Mouse (Mus musculus): ENCODE measurements around the gene Hpn. TPM values are rescaled to one million over a fixed set of nuclear protein-coding genes. Genes with fewer than 3 reads are reported as not detected.

Gene Hpn
- polyA plus RNA-seq, 1 experiment from 2014 or later: 2.2 TPM

DNA sequence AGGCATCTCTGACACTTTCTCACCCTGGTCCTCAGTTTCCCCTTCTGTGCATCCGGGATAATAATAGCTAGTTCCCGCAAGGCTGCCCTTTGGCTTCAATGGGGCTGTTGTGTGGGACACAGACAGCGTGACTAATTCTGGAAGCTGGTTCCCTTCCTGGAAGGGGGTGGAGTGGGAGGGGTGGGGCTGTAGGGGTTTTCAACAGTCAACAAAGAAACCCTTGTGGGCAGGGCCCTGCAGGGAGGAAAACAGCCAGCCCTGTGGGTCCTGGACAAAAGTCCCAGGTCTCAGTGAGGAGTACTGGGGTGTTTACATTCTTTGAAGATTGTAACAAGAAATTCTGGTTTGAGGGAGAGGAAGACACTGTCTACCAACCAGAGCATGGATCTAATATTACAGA lies 29.9 kb downstream of the Hpn start:
- ATAC-seq (ENCODE audit: insufficient number of reproducible peaks, low FRiP score, low TSS enrichment, low read depth) (no peak), DNase-seq (ENCODE audit: low spot score) (peak; percentile 37)
- Histone ChIP-seq H3K36me3 (ENCODE audit: control insufficient read depth, insufficient read depth, low read length) (no peaks in the 10 kb centered on the region), H3K4me2 (ENCODE audit: low read depth, severe bottlenecking) (no peak overlapping the region), H3K27ac (replicated peaks; ENCODE audit: low read depth, low read length) (peak overlapping the region; percentile 25; the same call in 1 of the 2 replicates), H3K9me3 (ENCODE audit: control insufficient read depth, low read length) (peaks cover 3% of the 10 kb centered on the region; the same call in 1 of the 2 replicates), H3K4me1 (ENCODE audit: control insufficient read depth, insufficient read depth, low read length) (no peaks in the 10 kb centered on the region), H3K4me3 (ENCODE audit: low read depth, low read length) (no peak overlapping the region), H3K9ac (ENCODE audit: low read length) (no peak overlapping the region), H3K27me3 (ENCODE audit: control insufficient read depth, insufficient read depth, low read length) (no peaks in the 10 kb centered on the region)
- 72% methylated on average over 3 of the region's 3 CpGs for WGBS

DNA sequence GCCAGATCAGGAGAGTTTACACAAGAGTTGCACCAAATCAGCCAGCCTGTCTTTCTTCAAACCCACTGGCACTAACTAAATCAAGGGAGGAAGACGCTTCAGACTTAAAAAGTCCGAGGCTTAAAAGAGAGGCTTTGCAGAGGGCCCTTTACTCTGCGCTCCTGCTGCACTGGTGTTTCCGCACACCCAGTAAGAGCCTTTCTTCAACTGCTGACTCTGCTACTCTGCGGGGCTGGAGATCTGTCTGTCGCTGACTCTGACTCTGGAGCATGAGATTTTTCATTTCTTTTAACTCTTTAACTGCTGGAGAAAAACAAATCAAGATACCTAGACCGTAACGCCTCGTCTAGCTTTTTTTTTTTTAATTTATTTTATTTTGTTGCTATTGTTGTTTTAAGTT lies 30.9 kb downstream of the Hpn start:
- DNase-seq (ENCODE audit: low spot score) (no peak), ATAC-seq (ENCODE audit: insufficient number of reproducible peaks, low FRiP score, low TSS enrichment, low read depth) (no peak)
- WGBS: 63% methylated on average over 9 of the region's 9 CpGs
- H3K9ac ChIP-seq (ENCODE audit: low read length): no peak overlapping the region
- H3K27ac ChIP-seq (replicated peaks; ENCODE audit: low read depth, low read length): no peak overlapping the region
- H3K36me3 ChIP-seq (ENCODE audit: control insufficient read depth, insufficient read depth, low read length): no peaks in the 10 kb centered on the region
- H3K4me2 ChIP-seq (ENCODE audit: low read depth, severe bottlenecking): no peak overlapping the region
- no peaks in the 10 kb centered on the region for H3K27me3 ChIP-seq (ENCODE audit: control insufficient read depth, insufficient read depth, low read length)
- H3K4me1 ChIP-seq (ENCODE audit: control insufficient read depth, insufficient read depth, low read length): no peaks in the 10 kb centered on the region
- no peak overlapping the region for H3K4me3 ChIP-seq (ENCODE audit: low read depth, low read length)
- H3K9me3 ChIP-seq (ENCODE audit: control insufficient read depth, low read length): peaks cover 3% of the 10 kb centered on the region; the same call in 1 of the 2 replicates

DNA sequence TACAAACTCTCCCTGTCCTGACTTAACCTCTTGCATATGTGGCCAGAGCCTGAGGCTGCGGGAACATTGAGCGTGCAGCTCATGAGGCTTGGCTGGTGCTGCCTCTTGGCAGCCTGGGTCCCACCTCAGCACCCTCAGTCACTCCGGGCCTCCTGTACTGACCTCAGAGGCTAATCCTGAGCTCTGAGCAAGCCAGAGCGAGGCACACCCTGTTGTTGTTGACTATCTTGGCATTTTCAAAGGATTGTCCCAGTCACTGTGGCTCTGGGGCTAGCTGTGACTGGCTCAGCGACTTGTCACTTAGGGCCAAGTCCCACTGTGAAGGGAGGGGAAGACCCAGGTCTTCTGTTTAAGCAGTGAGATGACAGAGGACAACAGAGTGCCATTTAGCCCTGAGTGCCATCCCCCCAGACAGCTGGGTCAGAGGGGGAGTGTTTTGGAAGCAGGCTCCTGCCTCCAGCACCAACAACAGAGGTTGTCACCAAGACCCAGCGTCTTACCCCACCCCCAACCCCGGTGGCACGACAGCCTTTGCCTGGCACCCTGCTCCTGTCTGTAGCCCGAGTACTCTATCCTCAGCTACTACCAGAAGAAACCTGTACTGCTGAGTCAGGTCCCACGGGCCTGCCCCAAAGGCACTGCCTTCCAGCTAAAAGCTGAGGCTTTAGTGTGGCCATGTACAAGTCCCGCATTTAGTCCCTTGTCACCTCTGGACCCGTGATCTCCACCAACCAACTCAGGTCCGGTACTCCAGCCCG lies 32.1 kb downstream of the Hpn start:
- Histone ChIP-seq H3K4me1 (ENCODE audit: control insufficient read depth, insufficient read depth, low read length) (no peaks in the 10 kb centered on the region), H3K27me3 (ENCODE audit: control insufficient read depth, insufficient read depth, low read length) (no peaks in the 10 kb centered on the region), H3K4me3 (ENCODE audit: low read depth, low read length) (no peak overlapping the region), H3K36me3 (ENCODE audit: control insufficient read depth, insufficient read depth, low read length) (no peaks in the 10 kb centered on the region), H3K9me3 (ENCODE audit: control insufficient read depth, low read length) (peaks cover 3% of the 10 kb centered on the region; the same call in 1 of the 2 replicates), H3K4me2 (ENCODE audit: low read depth, severe bottlenecking) (no peak overlapping the region), H3K9ac (ENCODE audit: low read length) (no peak overlapping the region), H3K27ac (replicated peaks; ENCODE audit: low read depth, low read length) (no peak overlapping the region)
- DNase-seq (ENCODE audit: low spot score) (no peak), ATAC-seq (ENCODE audit: insufficient number of reproducible peaks, low FRiP score, low TSS enrichment, low read depth) (no peak)
- 65% methylated on average over 14 of the region's 14 CpGs for WGBS

DNA sequence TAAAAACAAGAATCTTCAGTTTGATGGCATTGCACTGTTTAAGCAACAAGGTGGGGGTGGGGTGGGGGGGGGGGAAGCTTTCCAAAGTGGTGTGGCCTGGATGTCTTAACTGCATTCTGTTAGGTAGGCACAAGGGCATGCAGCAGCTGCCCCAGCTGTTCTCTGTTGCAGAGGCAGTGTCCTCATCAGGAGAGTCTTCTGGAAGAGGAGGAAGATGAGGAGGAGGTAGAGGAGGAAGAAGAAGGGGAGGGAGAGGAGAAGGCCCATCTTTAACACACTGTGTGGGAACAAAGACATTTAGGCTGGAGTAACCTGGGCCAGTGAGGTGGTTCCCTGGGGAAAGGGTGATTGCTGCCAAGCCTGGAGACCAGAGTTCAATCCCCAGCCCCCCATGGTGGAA lies 33.0 kb downstream of the Hpn start:
- Histone ChIP-seq H3K36me3 (ENCODE audit: control insufficient read depth, insufficient read depth, low read length) (no peaks in the 10 kb centered on the region), H3K4me1 (ENCODE audit: control insufficient read depth, insufficient read depth, low read length) (0 out of 2 replicates have a peak, but pooled peaks cover 2% of the 10 kb centered on the region), H3K4me3 (ENCODE audit: low read depth, low read length) (no peak overlapping the region), H3K9ac (ENCODE audit: low read length) (no peak overlapping the region), H3K4me2 (ENCODE audit: low read depth, severe bottlenecking) (no peak overlapping the region), H3K27ac (replicated peaks; ENCODE audit: low read depth, low read length) (no peak overlapping the region), H3K27me3 (ENCODE audit: control insufficient read depth, insufficient read depth, low read length) (no peaks in the 10 kb centered on the region), H3K9me3 (ENCODE audit: control insufficient read depth, low read length) (peaks cover 3% of the 10 kb centered on the region; the same call in 1 of the 2 replicates)
- no peak for DNase-seq (ENCODE audit: low spot score)
- ATAC-seq (ENCODE audit: insufficient number of reproducible peaks, low FRiP score, low TSS enrichment, low read depth): no peak

DNA sequence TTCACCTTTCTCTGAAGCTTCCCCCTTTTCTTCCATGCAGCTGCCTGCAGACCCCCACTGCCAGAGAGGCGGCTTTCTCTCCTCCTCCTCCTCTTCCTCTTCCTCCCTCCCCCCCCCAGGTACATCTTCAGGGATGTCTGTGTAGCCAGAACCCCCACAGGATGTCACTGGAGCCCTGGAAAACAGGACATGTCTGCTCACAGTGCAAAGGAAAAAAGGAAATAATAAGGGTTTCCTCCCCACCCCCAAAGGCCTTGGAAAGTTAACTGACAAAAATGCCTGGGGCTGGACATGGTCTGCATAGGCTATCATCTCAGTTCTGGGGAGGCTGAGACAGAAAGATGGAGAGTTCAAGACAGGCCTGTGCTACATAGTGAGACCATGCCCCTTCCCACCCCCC lies 34.0 kb downstream of the Hpn start:
- ATAC-seq (ENCODE audit: insufficient number of reproducible peaks, low FRiP score, low TSS enrichment, low read depth): no peak
- Histone ChIP-seq H3K27me3 (ENCODE audit: control insufficient read depth, insufficient read depth, low read length) (no peaks in the 10 kb centered on the region), H3K4me1 (ENCODE audit: control insufficient read depth, insufficient read depth, low read length) (0 out of 2 replicates have a peak, but pooled peaks cover 2% of the 10 kb centered on the region), H3K9me3 (ENCODE audit: control insufficient read depth, low read length) (peaks cover 3% of the 10 kb centered on the region; the same call in 1 of the 2 replicates), H3K4me2 (ENCODE audit: low read depth, severe bottlenecking) (no peak overlapping the region), H3K27ac (replicated peaks; ENCODE audit: low read depth, low read length) (no peak overlapping the region), H3K36me3 (ENCODE audit: control insufficient read depth, insufficient read depth, low read length) (no peaks in the 10 kb centered on the region), H3K9ac (ENCODE audit: low read length) (no peak overlapping the region), H3K4me3 (ENCODE audit: low read depth, low read length) (no peak overlapping the region)
- WGBS: 54% methylated on average over 1 of the region's 1 CpGs
- no peak for DNase-seq (ENCODE audit: low spot score)

DNA sequence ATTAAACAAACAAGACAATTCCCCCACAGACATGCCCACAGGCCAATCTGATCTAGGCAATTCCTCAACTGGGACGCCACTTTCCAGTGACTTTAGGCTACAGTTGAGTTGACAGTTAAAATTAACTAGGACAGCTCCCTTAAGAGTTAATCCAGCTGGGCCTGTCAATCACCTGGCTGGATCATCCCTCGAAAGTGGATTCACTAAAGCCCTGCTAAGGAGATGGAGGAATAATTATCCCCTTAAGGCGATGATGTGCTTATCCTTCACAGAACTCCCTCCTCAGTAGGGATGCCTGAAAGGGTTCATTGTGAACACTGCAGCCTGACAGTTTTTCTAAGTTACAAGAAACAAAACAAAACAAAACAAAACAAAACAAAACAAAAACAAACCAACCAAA lies 34.5 kb downstream of the Hpn start:
- Histone ChIP-seq H3K27me3 (ENCODE audit: control insufficient read depth, insufficient read depth, low read length) (no peaks in the 10 kb centered on the region), H3K9me3 (ENCODE audit: control insufficient read depth, low read length) (peaks cover 3% of the 10 kb centered on the region; the same call in 1 of the 2 replicates), H3K27ac (replicated peaks; ENCODE audit: low read depth, low read length) (no peak overlapping the region), H3K36me3 (ENCODE audit: control insufficient read depth, insufficient read depth, low read length) (no peaks in the 10 kb centered on the region), H3K4me2 (ENCODE audit: low read depth, severe bottlenecking) (no peak overlapping the region), H3K9ac (ENCODE audit: low read length) (no peak overlapping the region), H3K4me3 (ENCODE audit: low read depth, low read length) (no peak overlapping the region), H3K4me1 (ENCODE audit: control insufficient read depth, insufficient read depth, low read length) (0 out of 2 replicates have a peak, but pooled peaks cover 2% of the 10 kb centered on the region)
- ATAC-seq (ENCODE audit: insufficient number of reproducible peaks, low FRiP score, low TSS enrichment, low read depth): no peak
- DNase-seq (ENCODE audit: low spot score): no peak
- 72% methylated on average over 3 of the region's 3 CpGs for WGBS

DNA sequence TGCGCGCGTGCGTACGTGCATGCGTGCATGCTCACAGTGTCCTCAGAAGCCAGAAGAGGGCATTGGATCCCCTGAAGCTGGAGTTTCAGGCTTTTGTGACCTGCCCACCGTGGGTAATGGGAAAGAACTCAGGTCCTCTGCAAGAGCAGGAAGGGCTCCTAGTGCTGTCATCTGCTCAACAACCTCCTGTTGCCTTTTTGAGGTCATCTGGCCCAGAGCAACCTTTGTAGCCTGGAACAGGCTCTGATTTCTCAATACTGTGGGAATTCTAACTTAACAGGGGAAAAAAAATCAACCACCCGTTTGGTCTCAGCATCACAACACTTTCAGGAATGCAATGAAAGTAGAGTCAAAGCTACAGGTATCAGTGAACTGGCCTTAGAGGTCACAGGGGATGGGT lies 35.4 kb downstream of the Hpn start:
- no peak overlapping the region for H3K4me3 ChIP-seq (ENCODE audit: low read depth, low read length)
- H3K4me1 ChIP-seq (ENCODE audit: control insufficient read depth, insufficient read depth, low read length): 0 out of 2 replicates have a peak, but pooled peaks cover 2% of the 10 kb centered on the region
- 83% methylated on average over 8 of the region's 8 CpGs for WGBS
- no peak overlapping the region for H3K27ac ChIP-seq (replicated peaks; ENCODE audit: low read depth, low read length)
- H3K4me2 ChIP-seq (ENCODE audit: low read depth, severe bottlenecking): no peak overlapping the region
- no peaks in the 10 kb centered on the region for H3K27me3 ChIP-seq (ENCODE audit: control insufficient read depth, insufficient read depth, low read length)
- no peak overlapping the region for H3K9ac ChIP-seq (ENCODE audit: low read length)
- no peak for ATAC-seq (ENCODE audit: insufficient number of reproducible peaks, low FRiP score, low TSS enrichment, low read depth)
- H3K9me3 ChIP-seq (ENCODE audit: control insufficient read depth, low read length): peaks cover 3% of the 10 kb centered on the region; the same call in 1 of the 2 replicates
- no peaks in the 10 kb centered on the region for H3K36me3 ChIP-seq (ENCODE audit: control insufficient read depth, insufficient read depth, low read length)
- no peak for DNase-seq (ENCODE audit: low spot score)

DNA sequence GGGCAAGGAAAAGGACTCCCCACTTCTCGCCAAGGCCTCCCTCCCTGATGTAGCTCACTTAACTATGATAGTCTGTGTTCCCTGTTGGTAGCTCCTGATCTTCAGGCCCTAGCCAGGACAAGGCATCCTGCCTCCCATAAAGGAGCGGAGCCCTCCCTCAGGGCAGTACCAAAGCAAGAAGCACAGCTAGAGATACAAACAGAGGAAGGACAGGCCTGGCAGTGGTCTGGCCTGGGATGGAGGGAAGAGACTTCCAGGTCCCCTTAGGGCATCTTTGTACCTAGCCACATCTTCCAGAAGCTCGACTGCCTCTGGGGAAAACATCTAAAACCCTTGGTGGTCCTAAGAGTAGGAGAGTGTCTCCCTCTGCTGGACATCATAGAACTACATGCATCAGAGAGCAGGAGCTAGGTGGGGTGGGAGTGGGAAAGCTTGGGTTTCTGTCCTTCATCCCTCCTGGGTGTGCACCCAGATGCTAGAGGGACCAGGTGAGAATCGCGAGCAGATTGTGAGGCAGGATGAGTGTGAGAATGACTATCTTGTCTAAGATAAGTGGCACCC lies 37.1 kb downstream of the Hpn start:
- Histone ChIP-seq H3K4me1 (ENCODE audit: control insufficient read depth, insufficient read depth, low read length) (0 out of 2 replicates have a peak, but pooled peaks cover 2% of the 10 kb centered on the region), H3K27ac (replicated peaks; ENCODE audit: low read depth, low read length) (0 out of 2 replicates have a peak overlapping the region, but pooled peaks have one; percentile 30), H3K27me3 (ENCODE audit: control insufficient read depth, insufficient read depth, low read length) (no peaks in the 10 kb centered on the region), H3K36me3 (ENCODE audit: control insufficient read depth, insufficient read depth, low read length) (no peaks in the 10 kb centered on the region), H3K4me2 (ENCODE audit: low read depth, severe bottlenecking) (no peak overlapping the region), H3K9ac (ENCODE audit: low read length) (no peak overlapping the region), H3K4me3 (ENCODE audit: low read depth, low read length) (no peak overlapping the region), H3K9me3 (ENCODE audit: control insufficient read depth, low read length) (peaks cover 3% of the 10 kb centered on the region; the same call in 1 of the 2 replicates)
- ATAC-seq (ENCODE audit: insufficient number of reproducible peaks, low FRiP score, low TSS enrichment, low read depth) (peak; percentile 17; the same call in 1 of the 2 replicates), DNase-seq (ENCODE audit: low spot score) (peak; percentile 49)
- WGBS: 46% methylated on average over 5 of the region's 5 CpGs

Data from limb, embryonic 11.5 days (tissue).